Mouse (Mus musculus): ENCODE results near the gene Olfr902.
"Not testable (repeated sequence)": the region's sequence is repeated elsewhere in the genome, so short reads cannot be mapped to it uniquely, and the experiment has no call there.

The Olfr902 gene

GRCm38 (mm10) chr9:38447352-38447751 lies at the start of gene Olfr902:
Gene Olfr902, plus strand, starts transcription at chr9:38447652.
- DNase-seq: no peak

- DNase-seq: no peak
Observed at GRCm38 (mm10) chr9:38401398-38401797, 46.1 kb upstream of the Olfr902 start, which contains the start of gene Olfr147. Gene Olfr147, plus strand, starts transcription at chr9:38401698.

GRCm38 (mm10) chr9:38407502-38407901 lies 40.0 kb upstream of the Olfr902 start:
- not testable (repeated sequence) for DNase-seq

GRCm38 (mm10) chr9:38413502-38413901 lies 34.0 kb upstream of the Olfr902 start:
- DNase-seq: not testable (repeated sequence)

- DNase-seq: no peak
Observed at GRCm38 (mm10) chr9:38423801-38424200, 23.7 kb upstream of the Olfr902 start.

GRCm38 (mm10) chr9:38427026-38427425 lies 20.4 kb upstream of the Olfr902 start:
- no peak for DNase-seq

GRCm38 (mm10) chr9:38429155-38429554 lies 18.3 kb upstream of the Olfr902 start, which contains the start of gene Olfr901:
Gene Olfr901, plus strand, starts transcription at chr9:38429455.
- DNase-seq: no peak

GRCm38 (mm10) chr9:38462844-38463243 lies 15.4 kb downstream of the Olfr902 start, which contains the start of gene Olfr904:
Gene Olfr904, plus strand, starts transcription at chr9:38463144.
- no peak for DNase-seq

- no peak for DNase-seq
Observed at GRCm38 (mm10) chr9:38470807-38471206, 23.4 kb downstream of the Olfr902 start, which contains the start of gene Olfr905. Gene Olfr905, plus strand, starts transcription at chr9:38471107.

GRCm38 (mm10) chr9:38486785-38487184 lies 39.3 kb downstream of the Olfr902 start, which contains the start of gene Olfr906:
Gene Olfr906, plus strand, starts transcription at chr9:38487085.
- no peak for DNase-seq

- DNase-seq: no peak
Observed at GRCm38 (mm10) chr9:38495501-38495900, 48.0 kb downstream of the Olfr902 start, which contains the start of gene Olfr907. Gene Olfr907, plus strand, starts transcription at chr9:38495801.
